Comparison of ENCODE assay signal across 10 mouse cellular contexts in the genomic region with DNA sequence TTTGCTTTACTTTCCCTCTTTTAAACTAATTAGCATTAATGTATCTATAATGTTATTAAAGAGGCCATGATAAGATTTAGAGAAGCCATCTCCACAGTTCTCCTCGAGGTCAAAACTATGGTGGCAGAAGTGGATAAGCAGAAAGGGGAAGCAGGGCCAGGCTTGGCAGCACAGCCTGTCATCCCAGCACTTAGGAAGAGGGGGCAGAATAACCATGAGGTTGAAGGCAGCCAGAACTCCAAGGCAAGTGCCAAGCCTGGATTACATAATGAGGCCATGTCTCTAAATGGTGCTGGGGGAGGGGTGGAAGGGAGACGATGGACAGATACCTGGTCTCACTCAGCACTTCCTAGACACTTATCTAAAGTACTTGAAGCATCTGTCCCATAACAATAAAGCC.
DNase-seq lines count a peak whose midpoint lies in the region; ATAC-seq and TF ChIP-seq lines count a peak whose summit lies in the region.
"Had no signal": no experiment of that assay in that cellular context is flagged by ENCODE, and none has a peak within 500 bp of the region (broad histone marks: within the 10 kb centered on the region; RNA-seq: fewer than 3 reads in every experiment).

No protein-coding gene starts in this region.

- no peak overlapping the region for H3K4me3 ChIP-seq in forebrain, postnatal 0 days (ENCODE audit: low read depth, low read length)
- H3K4me3 ChIP-seq in forebrain, embryonic 10.5 days, result no peak overlapping the region
- no peak overlapping the region for H3K4me3 ChIP-seq in lung, embryonic 14.5 days (ENCODE audit: low read depth, low read length)
- H3K4me3 ChIP-seq in stomach, embryonic 15.5 days (replicated peaks), result no peak overlapping the region
- H3K4me3 ChIP-seq: embryonic facial prominence, embryonic 12.5 days; liver, embryonic 15.5 days had no signal

- H3K27me3 ChIP-seq in forebrain, postnatal 0 days (ENCODE audit: insufficient read depth, low read length), result no peaks in the 10 kb centered on the region
- H3K27me3 ChIP-seq in forebrain, embryonic 10.5 days (ENCODE audit: poor library complexity, severe bottlenecking), result no peaks in the 10 kb centered on the region
- no peaks in the 10 kb centered on the region for H3K27me3 ChIP-seq in lung, embryonic 14.5 days (ENCODE audit: insufficient read depth, low read length)
- H3K27me3 ChIP-seq in stomach, embryonic 15.5 days (replicated peaks), result no peaks in the 10 kb centered on the region
- H3K27me3 ChIP-seq: embryonic facial prominence, embryonic 12.5 days; liver, embryonic 15.5 days had no signal

- no peaks in the 10 kb centered on the region for H3K9me3 ChIP-seq in forebrain, postnatal 0 days (ENCODE audit: low read length)
- H3K9me3 ChIP-seq in forebrain, embryonic 10.5 days, result no peaks in the 10 kb centered on the region
- H3K9me3 ChIP-seq in lung, embryonic 14.5 days (ENCODE audit: low read depth, low read length), result no peaks in the 10 kb centered on the region
- no peaks in the 10 kb centered on the region for H3K9me3 ChIP-seq in stomach, embryonic 15.5 days
- H3K9me3 ChIP-seq: embryonic facial prominence, embryonic 12.5 days; liver, embryonic 15.5 days had no signal

- H3K4me2 ChIP-seq in forebrain, postnatal 0 days (ENCODE audit: low read depth), result no peak overlapping the region
- H3K4me2 ChIP-seq in lung, embryonic 14.5 days, result no peak overlapping the region
- no peak overlapping the region for H3K4me2 ChIP-seq in stomach, embryonic 15.5 days
- H3K4me2 ChIP-seq: embryonic facial prominence, embryonic 12.5 days; liver, embryonic 15.5 days had no signal

- no peak overlapping the region for H3K27ac ChIP-seq in forebrain, postnatal 0 days (ENCODE audit: low read depth, low read length)
- no peak overlapping the region for H3K27ac ChIP-seq in forebrain, embryonic 10.5 days
- H3K27ac ChIP-seq in lung, embryonic 14.5 days (ENCODE audit: low read depth), result no peak overlapping the region
- no peak overlapping the region for H3K27ac ChIP-seq in stomach, embryonic 15.5 days
- H3K27ac ChIP-seq: embryonic facial prominence, embryonic 12.5 days; liver, embryonic 15.5 days had no signal

- ATAC-seq in forebrain, postnatal 0 days, result peak; percentile 75
- ATAC-seq in lung, embryonic 14.5 days (ENCODE audit: insufficient read depth), result no peak
- ATAC-seq in stomach, embryonic 15.5 days (ENCODE audit: insufficient read depth, low FRiP score, low read depth), result peak; percentile 22; the same call in 1 of the 2 replicates

- peaks cover 6% of the 10 kb centered on the region; the same call in 1 of the 2 replicates for H3K4me1 ChIP-seq in forebrain, postnatal 0 days (ENCODE audit: insufficient read depth)
- no peaks in the 10 kb centered on the region for H3K4me1 ChIP-seq in forebrain, embryonic 10.5 days
- peaks cover 3% of the 10 kb centered on the region for H3K4me1 ChIP-seq in lung, embryonic 14.5 days (ENCODE audit: insufficient read depth)
- H3K4me1 ChIP-seq in stomach, embryonic 15.5 days, result peaks cover 19% of the 10 kb centered on the region; the same call in 1 of the 2 replicates

- no peak overlapping the region for H3K9ac ChIP-seq in forebrain, postnatal 0 days
- no peak overlapping the region for H3K9ac ChIP-seq in lung, embryonic 14.5 days
- H3K9ac ChIP-seq in stomach, embryonic 15.5 days, result no peak overlapping the region
- H3K9ac ChIP-seq: embryonic facial prominence, embryonic 12.5 days; liver, embryonic 15.5 days had no signal

- H3K36me3 ChIP-seq in forebrain, postnatal 0 days (ENCODE audit: insufficient read depth), result no peaks in the 10 kb centered on the region
- H3K36me3 ChIP-seq in forebrain, embryonic 10.5 days (replicated peaks), result no peaks in the 10 kb centered on the region
- no peaks in the 10 kb centered on the region for H3K36me3 ChIP-seq in lung, embryonic 14.5 days (ENCODE audit: insufficient read depth)
- no peaks in the 10 kb centered on the region for H3K36me3 ChIP-seq in stomach, embryonic 15.5 days
- H3K36me3 ChIP-seq: embryonic facial prominence, embryonic 12.5 days; liver, embryonic 15.5 days had no signal

- peak; percentile 39 for DNase-seq in forebrain, postnatal 0 days
- no peak for DNase-seq in forebrain, embryonic 10.5 days (ENCODE audit: extremely low spot score, low spot score)
- peak; percentile 87 for DNase-seq in adipocyte (ENCODE audit: low spot score)
- DNase-seq in frontal cortex, postnatal 36 days (ENCODE audit: low spot score in 2 of 2), result peak; percentile 50 to 57
- DNase-seq in kidney, postnatal 14 days, result peak; percentile 59
- peak; percentile 27 for DNase-seq in lung, embryonic 14.5 days
- no peak for DNase-seq in spleen, postnatal 14 days (ENCODE audit: low spot score in 2 of 2)

- WGBS in forebrain, postnatal 0 days, result 35% methylated on average over 2 of the region's 2 CpGs
- 77% methylated on average over 2 of the region's 2 CpGs for WGBS in forebrain, embryonic 10.5 days
- 36% methylated on average over 2 of the region's 2 CpGs for WGBS in lung, embryonic 14.5 days
- 28% methylated on average over 2 of the region's 2 CpGs for WGBS in stomach, embryonic 15.5 days

- peak; percentile 45 for TF ChIP-seq CTCF in forebrain, postnatal 0 days (IDR thresholded peaks at IDR 0.05; ENCODE audit: low read depth)
- TF ChIP-seq CTCF in lung, embryonic 14.5 days (IDR thresholded peaks at IDR 0.05; ENCODE audit: low read depth), result 0 out of 2 replicates have a peak, but pooled peaks have one; percentile 7

Comparison
In these comparisons a context has a peak if more than half of its experiments do, and no peak if none do; other contexts are left out.
1. DNase-seq: peak in forebrain, postnatal 0 days (single experiment), adipocyte (single experiment), frontal cortex, postnatal 36 days (2 of 2), kidney, postnatal 14 days (single experiment) and lung, embryonic 14.5 days (single experiment); none in forebrain, embryonic 10.5 days (single experiment) and spleen, postnatal 14 days (0 of 2).